Mouse (Mus musculus) E14TG2a.4 (cell line): ENCODE results near the gene Nsdhl.

Experiments
- CTCF ChIP-seq: conservative IDR thresholded peaks from 2 replicates; pipeline ENCODE4 v1.5.1; 2014; ENCODE audit warnings: low read length
- NANOG ChIP-seq: IDR thresholded peaks from 2 replicates; pipeline ENCODE4 v1.6.1; 2014; ENCODE audit warnings: borderline replicate concordance, low read length, mixed read lengths

DNA sequence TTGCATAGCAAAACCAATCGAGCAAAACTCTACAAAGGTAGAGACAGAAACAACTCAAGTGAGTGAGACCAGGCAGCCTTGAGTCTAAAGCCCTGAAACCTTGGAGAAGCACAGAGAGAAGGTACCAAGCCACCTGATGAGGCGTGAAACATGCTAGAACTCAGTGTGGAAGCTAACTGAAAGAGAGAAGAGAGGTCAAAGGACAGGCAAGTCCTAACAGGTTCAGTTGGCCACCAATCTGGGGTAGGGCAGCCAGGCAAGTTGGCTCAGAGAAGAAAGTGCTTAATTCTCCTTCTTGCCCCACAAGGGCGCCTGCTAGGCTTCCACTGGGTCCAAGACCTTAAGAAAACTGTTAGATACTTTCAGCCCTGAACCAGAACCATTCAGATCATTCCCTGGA, 43.2 kb downstream of the Nsdhl start:
- TF ChIP-seq CTCF (no peak), NANOG (no peak)
